Mouse (Mus musculus): Measurements from ENCODE around the gene Hid1. TPM values are rescaled to one million over a fixed set of nuclear protein-coding genes. Genes with fewer than 3 reads are reported as not detected.

Hid1 gene
- polyA plus RNA-seq (2017; shearing (Covaris generic)), result 1 to 10 TPM; 2.2 to 9.0 TPM

GRCm38 (mm10) chr11:115367395-115367944 lies at the start of gene Hid1:
Gene Hid1, minus strand, starts transcription at chr11:115367756.

GRCm38 (mm10) chr11:115403338-115404124 lies 36.0 kb upstream of the Hid1 start, which contains the start of gene Mrpl58:
Gene Mrpl58, plus strand, starts transcription at chr11:115403752.

GRCm38 (mm10) chr11:115381743-115382539 lies 14.4 kb upstream of the Hid1 start, which contains the start of gene Cdr2l:
Gene Cdr2l, plus strand, starts transcription at chr11:115381916.

GRCm38 (mm10) chr11:115334531-115334930 lies 33.0 kb downstream of the Hid1 start, which contains the start of gene Otop3:
Gene Otop3, plus strand, starts transcription at chr11:115334731.

GRCm38 (mm10) chr11:115321906-115322693 lies 45.5 kb downstream of the Hid1 start, which contains the start of gene Ush1g:
Gene Ush1g, minus strand, starts transcription at chr11:115322041.

GRCm38 (mm10) chr11:115306863-115307262 lies 60.7 kb downstream of the Hid1 start, which contains the start of gene Otop2:
Gene Otop2, plus strand, starts transcription at chr11:115307163.

Other genes with a start within 250 kb of the Hid1 start
- 1 to 10 TPM in 1 of 2 experiments, under 1 TPM in 1; 0.60 to 4.1 TPM for gene Cd300lf, start 233.8 kb downstream of the Hid1 start, polyA plus RNA-seq (2017; shearing (Covaris generic))
- gene Slc9a3r1, start 204.4 kb downstream of the Hid1 start, polyA plus RNA-seq (2017; shearing (Covaris generic)), result 100 to 1,000 TPM; 316 to 490 TPM
- gene Tmem104, start 180.3 kb downstream of the Hid1 start, polyA plus RNA-seq (2017; shearing (Covaris generic)), result 10 to 100 TPM in 1 of 2 experiments, 1 to 10 TPM in 1; 9.5 to 14.9 TPM
- gene Nat9, start 179.9 kb downstream of the Hid1 start, polyA plus RNA-seq (2017; shearing (Covaris generic)), result 10 to 100 TPM in 1 of 2 experiments, 1 to 10 TPM in 1; 7.7 to 13.8 TPM
- under 1 TPM in 1 of 2 experiments, not detected in 1; 0.05 TPM for gene Grin2c, start 100.5 kb downstream of the Hid1 start, polyA plus RNA-seq (2017; shearing (Covaris generic))
- 10 to 100 TPM; 26.7 to 35.3 TPM for gene Fdxr, start 90.7 kb downstream of the Hid1 start, polyA plus RNA-seq (2017; shearing (Covaris generic))
- 1 to 10 TPM in 1 of 2 experiments, under 1 TPM in 1; 0.57 to 1.1 TPM for gene Fads6, start 70.1 kb downstream of the Hid1 start, polyA plus RNA-seq (2017; shearing (Covaris generic))
- not detected for gene Otop2, start 60.6 kb downstream of the Hid1 start, polyA plus RNA-seq (2017; shearing (Covaris generic))
- gene Ush1g, start 45.7 kb downstream of the Hid1 start, polyA plus RNA-seq (2017; shearing (Covaris generic)), result not detected
- under 1 TPM in 1 of 2 experiments, not detected in 1; 0.16 TPM for gene Otop3, start 33.0 kb downstream of the Hid1 start, polyA plus RNA-seq (2017; shearing (Covaris generic))
- under 1 TPM in 1 of 2 experiments, not detected in 1; 0.41 TPM for gene Cdr2l, start 14.2 kb upstream of the Hid1 start, polyA plus RNA-seq (2017; shearing (Covaris generic))
- gene Mrpl58, start 36.0 kb upstream of the Hid1 start, polyA plus RNA-seq (2017; shearing (Covaris generic)), result 100 to 1,000 TPM; 139 to 191 TPM
- gene Atp5h, start 52.2 kb upstream of the Hid1 start, polyA plus RNA-seq (2017; shearing (Covaris generic)), result 100 to 1,000 TPM; 717 to 796 TPM
- gene Kctd2, start 52.4 kb upstream of the Hid1 start, polyA plus RNA-seq (2017; shearing (Covaris generic)), result 10 to 100 TPM; 47.7 to 82.2 TPM
- under 1 TPM in 1 of 2 experiments, not detected in 1; 0.23 TPM for gene Trim80, start 72.8 kb upstream of the Hid1 start, polyA plus RNA-seq (2017; shearing (Covaris generic))
- gene Slc16a5, start 94.7 kb upstream of the Hid1 start, polyA plus RNA-seq (2017; shearing (Covaris generic)), result 10 to 100 TPM in 1 of 2 experiments, 1 to 10 TPM in 1; 2.6 to 13.6 TPM
- 10 to 100 TPM; 69.6 to 70.1 TPM for gene Armc7, start 107.9 kb upstream of the Hid1 start, polyA plus RNA-seq (2017; shearing (Covaris generic))
- gene Nt5c, start 124.1 kb upstream of the Hid1 start, polyA plus RNA-seq (2017; shearing (Covaris generic)), result 100 to 1,000 TPM; 336 to 352 TPM
- 100 to 1,000 TPM; 509 to 536 TPM for gene Jpt1, start 146.6 kb upstream of the Hid1 start, polyA plus RNA-seq (2017; shearing (Covaris generic))
- gene Sumo2, start 168.5 kb upstream of the Hid1 start, polyA plus RNA-seq (2017; shearing (Covaris generic)), result 100 to 1,000 TPM; 793 to 799 TPM
- 10 to 100 TPM; 61.1 to 71.0 TPM for gene Nup85, start 196.7 kb upstream of the Hid1 start, polyA plus RNA-seq (2017; shearing (Covaris generic))
- 10 to 100 TPM; 51.8 to 66.7 TPM for gene Mrps7, start 236.2 kb upstream of the Hid1 start, polyA plus RNA-seq (2017; shearing (Covaris generic))
- gene Gga3, start 236.3 kb upstream of the Hid1 start, polyA plus RNA-seq (2017; shearing (Covaris generic)), result 10 to 100 TPM; 29.5 to 34.3 TPM
- gene Mif4gd, start 245.2 kb upstream of the Hid1 start, polyA plus RNA-seq (2017; shearing (Covaris generic)), result 100 to 1,000 TPM; 167 to 308 TPM

Measured in activated CD4-positive, CD25-positive, alpha-beta regulatory T cell (primary cell).